Comparison of ENCODE assay signal across 10 mouse cellular contexts in genomic region chr7:98671416-98671815, GRCm38 (mm10). TPM values are rescaled to one million over a fixed set of nuclear protein-coding genes. Genes with fewer than 3 reads are reported as not detected.
DNase-seq lines count a peak whose midpoint lies in the region; ATAC-seq lines count a peak whose summit lies in the region.
"Had no signal": no experiment of that assay in that cellular context is flagged by ENCODE, and none has a peak within 500 bp of the region (broad histone marks: within the 10 kb centered on the region; RNA-seq: fewer than 3 reads in every experiment).

No protein-coding gene starts in this region.

- no peak overlapping the region for H3K9ac ChIP-seq in limb, embryonic 13.5 days
- no peak overlapping the region for H3K9ac ChIP-seq in forebrain, embryonic 11.5 days (ENCODE audit: low read length)

- peaks cover 40% of the 10 kb centered on the region for H3K4me1 ChIP-seq in limb, embryonic 13.5 days
- H3K4me1 ChIP-seq in forebrain, embryonic 11.5 days (replicated peaks; ENCODE audit: control insufficient read depth, insufficient read depth, low read length), result no peaks in the 10 kb centered on the region

- no peaks in the 10 kb centered on the region for H3K27me3 ChIP-seq in limb, embryonic 13.5 days
- no peaks in the 10 kb centered on the region for H3K27me3 ChIP-seq in forebrain, embryonic 11.5 days (ENCODE audit: control insufficient read depth, insufficient read depth, low read length)

- ATAC-seq in limb, embryonic 13.5 days (ENCODE audit: low FRiP score, low read depth), result no peak
- no peak for ATAC-seq in forebrain, embryonic 11.5 days (replicated peaks; ENCODE audit: low FRiP score)

- peak overlapping the region; percentile 55; the same call in 1 of the 2 replicates for H3K27ac ChIP-seq in limb, embryonic 13.5 days
- no peak overlapping the region for H3K27ac ChIP-seq in forebrain, embryonic 11.5 days (ENCODE audit: low read depth, low read length)

- no peaks in the 10 kb centered on the region for H3K9me3 ChIP-seq in limb, embryonic 13.5 days
- H3K9me3 ChIP-seq in forebrain, embryonic 11.5 days (ENCODE audit: control insufficient read depth, low read length), result no peaks in the 10 kb centered on the region

- no peaks in the 10 kb centered on the region for H3K36me3 ChIP-seq in limb, embryonic 13.5 days
- H3K36me3 ChIP-seq in forebrain, embryonic 11.5 days (ENCODE audit: control insufficient read depth, insufficient read depth, low read length), result no peaks in the 10 kb centered on the region

- WGBS in limb, embryonic 13.5 days, result 46% methylated on average over 9 of the region's 9 CpGs
- WGBS in forebrain, embryonic 11.5 days, result 78% methylated on average over 9 of the region's 9 CpGs

- intact Hi-C loops in gastrocnemius, postnatal 14 days (cut with DNase I; ENCODE audit: low total_unique reads), result no loop called here

- peak; percentile 26 for DNase-seq in gastrocnemius, adult 18-20 months (ENCODE audit: low spot score)
- DNase-seq in gastrocnemius, postnatal 14 days, result no peak
- peak; percentile 14 to 15 for DNase-seq in urinary bladder, adult 18-20 months (ENCODE audit: low spot score in 2 of 2)
- no peak for DNase-seq in urinary bladder, adult 2 months (ENCODE audit: low spot score)
- no peak for DNase-seq in layer of hippocampus, adult 9-10 months (ENCODE audit: low spot score)
- no peak for DNase-seq in frontal cortex, adult 2 months (ENCODE audit: extremely low spot score in 1 of 2, low spot score in 1 of 2)
- no peak for DNase-seq in forebrain, embryonic 11.5 days (ENCODE audit: low spot score)
- DNase-seq: adrenal gland, postnatal 25 days; cerebellum, adult 9-10 months had no signal

- no peak overlapping the region for H3K4me3 ChIP-seq in limb, embryonic 13.5 days
- no peak overlapping the region for H3K4me3 ChIP-seq in forebrain, embryonic 11.5 days (ENCODE audit: low read depth, low read length)

- no peak overlapping the region for H3K4me2 ChIP-seq in limb, embryonic 13.5 days (replicated peaks)
- H3K4me2 ChIP-seq in forebrain, embryonic 11.5 days (ENCODE audit: low read depth, low read length, severe bottlenecking), result no peak overlapping the region

RNA-seq across cellular contexts. Expression of gene Emsy, which starts 14.8 kb away (rescaled TPM):
- total RNA-seq in gastrocnemius, adult 18-20 months (2021), result 10 to 100 TPM; 14.2 to 18.5 TPM
- total RNA-seq in gastrocnemius, postnatal 14 days (2021), result 10 to 100 TPM; 19.2 to 19.4 TPM
- polyA plus RNA-seq in urinary bladder, adult 2 months (2012; rRNA removed), result 15.0 and 22.9 TPM in 2 replicates
- polyA plus RNA-seq in limb, embryonic 13.5 days (2015; fragmentation: Nextera tagmentation; extraction: Ambion mirVana), result 27.6 and 33.1 TPM in 2 replicates
- 52.1 and 55.5 TPM in 2 replicates for polyA plus RNA-seq in frontal cortex, adult 2 months (2012; rRNA removed)
- polyA plus RNA-seq in forebrain, embryonic 11.5 days (2014; fragmentation: Nextera tagmentation; extraction: Ambion mirVana), result 66.3 and 67.5 TPM in 2 replicates

RNA-seq across cellular contexts. Expression of gene Thap12, which starts 31.5 kb away (rescaled TPM):
- 100 to 1,000 TPM; 125 to 134 TPM for total RNA-seq in gastrocnemius, adult 18-20 months (2021)
- 10 to 100 TPM; 72.2 to 81.4 TPM for total RNA-seq in gastrocnemius, postnatal 14 days (2021)
- 44.8 and 52.7 TPM in 2 replicates for polyA plus RNA-seq in urinary bladder, adult 2 months (2012; rRNA removed)
- polyA plus RNA-seq in limb, embryonic 13.5 days (2015; fragmentation: Nextera tagmentation; extraction: Ambion mirVana), result 69.9 and 73.9 TPM in 2 replicates
- polyA plus RNA-seq in frontal cortex, adult 2 months (2012; rRNA removed), result 43.7 and 45.4 TPM in 2 replicates
- polyA plus RNA-seq in forebrain, embryonic 11.5 days (2014; fragmentation: Nextera tagmentation; extraction: Ambion mirVana), result 86.1 and 89.6 TPM in 2 replicates

Comparison
In these comparisons a context has a peak if more than half of its experiments do, and no peak if none do; other contexts are left out.
1. DNase-seq: peak in gastrocnemius, adult 18-20 months (single experiment) and urinary bladder, adult 18-20 months (2 of 2); none in gastrocnemius, postnatal 14 days (single experiment), urinary bladder, adult 2 months (single experiment), layer of hippocampus, adult 9-10 months (single experiment), frontal cortex, adult 2 months (0 of 2) and forebrain, embryonic 11.5 days (single experiment).